Mouse (Mus musculus): Measurements from ENCODE around the gene Wrap53. TPM values are rescaled to one million over a fixed set of nuclear protein-coding genes. Genes with fewer than 3 reads are reported as not detected.
A peak's percentile ranks its signal among the peaks of the same experiment; 100 is the strongest.
"Not testable (repeated sequence)": the region's sequence is repeated elsewhere in the genome, so short reads cannot be mapped to it uniquely, and the experiment has no call there.

Gene Wrap53
- total RNA-seq (2014; rRNA removed; ENCODE audit: low replicate concordance) (12.4 and 18.7 TPM in 2 replicates), polyA plus RNA-seq (2015; fragmentation: Nextera tagmentation; extraction: Ambion mirVana) (6.7 and 7.8 TPM in 2 replicates)

DNA sequence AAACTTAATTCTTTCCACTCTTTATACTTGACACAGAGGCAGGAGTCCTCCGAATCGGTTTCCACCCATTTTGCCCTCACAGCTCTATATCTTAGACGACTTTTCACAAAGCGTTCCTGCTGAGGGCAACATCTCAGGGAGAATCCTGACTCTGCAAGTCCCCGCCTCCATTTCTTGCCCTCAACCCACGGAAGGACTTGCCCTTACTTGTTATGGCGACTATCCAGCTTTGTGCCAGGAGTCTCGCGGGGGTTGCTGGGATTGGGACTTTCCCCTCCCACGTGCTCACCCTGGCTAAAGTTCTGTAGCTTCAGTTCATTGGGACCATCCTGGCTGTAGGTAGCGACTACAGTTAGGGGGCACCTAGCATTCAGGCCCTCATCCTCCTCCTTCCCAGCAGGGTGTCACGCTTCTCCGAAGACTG, at the start of gene Wrap53, which contains the start of gene Trp53:
Gene Wrap53 (minus strand): TSS at position 165 of the 424 bp plus-strand sequence.
Gene Trp53 (plus strand): TSS at position 269 of the 424 bp plus-strand sequence.
- H3K9me3 ChIP-seq (replicated peaks; ENCODE audit: control insufficient read depth, low read length) = no peaks in the 10 kb centered on the region
- DNase-seq (ENCODE audit: low spot score) = peak; percentile 97
- TF ChIP-seq CTCF (IDR thresholded peaks at IDR 0.05; ENCODE audit: low read depth) (no peak), EP300 (IDR thresholded peaks at IDR 0.05; ENCODE audit: low read depth) (peak; percentile 56; the same call in 1 of the 2 replicates)
- peak within 1 kb of the TSS; percentile 77 for H3K9ac ChIP-seq (replicated peaks; ENCODE audit: low read depth, low read length)
- peak within 1 kb of the TSS; percentile 98 for H3K4me2 ChIP-seq (ENCODE audit: low read depth, low read length)
- peak within 1 kb of the TSS; percentile 98 for H3K27ac ChIP-seq (ENCODE audit: low read depth)
- H3K36me3 ChIP-seq (replicated peaks; ENCODE audit: control insufficient read depth, insufficient read depth, low read length) = no peaks in the 10 kb centered on the region; the same call in none of the 2 replicates
- peak; percentile 69 for ATAC-seq (ENCODE audit: insufficient read depth, low read depth)
- H3K4me3 ChIP-seq (ENCODE audit: low read depth, low read length) = peak within 1 kb of the TSS; percentile 72
- peaks cover 20% of the 10 kb centered on the region; the same call in 1 of the 2 replicates for H3K4me1 ChIP-seq (ENCODE audit: control insufficient read depth, insufficient read depth)
- no peaks in the 10 kb centered on the region for H3K27me3 ChIP-seq (ENCODE audit: control insufficient read depth, insufficient read depth, low read length)
- WGBS = under 1% methylated on average over 13 of the region's 13 CpGs

DNA sequence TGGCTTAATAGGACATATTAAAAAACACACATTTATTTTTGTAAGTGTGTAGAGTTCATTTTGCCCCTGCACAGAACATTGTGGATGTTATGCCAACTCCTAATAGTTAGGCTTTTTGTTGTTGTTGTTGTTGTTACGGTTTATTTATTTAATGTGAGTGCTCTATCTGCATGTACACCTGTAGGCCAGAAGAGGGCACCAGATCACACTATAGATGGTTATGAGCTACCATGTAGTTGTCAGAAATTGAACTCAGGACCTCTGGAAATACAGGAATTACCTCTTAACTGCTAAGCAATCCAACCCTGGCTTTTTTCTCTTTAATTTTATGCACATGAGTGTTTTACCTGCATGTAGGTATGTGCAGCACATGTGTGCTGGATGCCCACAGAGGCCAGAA, 49.7 kb upstream of the Wrap53 start:
- H3K9ac ChIP-seq (replicated peaks; ENCODE audit: low read depth, low read length) = no peak overlapping the region
- WGBS = 60% methylated on average over 1 of the region's 1 CpGs
- H3K9me3 ChIP-seq (replicated peaks; ENCODE audit: control insufficient read depth, low read length) = no peaks in the 10 kb centered on the region
- H3K4me2 ChIP-seq (ENCODE audit: low read depth, low read length) = no peak overlapping the region
- DNase-seq (ENCODE audit: low spot score) (no peak), ATAC-seq (ENCODE audit: insufficient read depth, low read depth) (no peak)
- H3K4me3 ChIP-seq (ENCODE audit: low read depth, low read length) = no peak overlapping the region
- no peak overlapping the region for H3K27ac ChIP-seq (ENCODE audit: low read depth)
- no peaks in the 10 kb centered on the region for H3K27me3 ChIP-seq (ENCODE audit: control insufficient read depth, insufficient read depth, low read length)
- peaks cover 10% of the 10 kb centered on the region for H3K4me1 ChIP-seq (ENCODE audit: control insufficient read depth, insufficient read depth)
- TF ChIP-seq EP300 (IDR thresholded peaks at IDR 0.05; ENCODE audit: low read depth) (no peak), CTCF (IDR thresholded peaks at IDR 0.05; ENCODE audit: low read depth) (peak; percentile 47)
- no peaks in the 10 kb centered on the region for H3K36me3 ChIP-seq (replicated peaks; ENCODE audit: control insufficient read depth, insufficient read depth, low read length)

DNA sequence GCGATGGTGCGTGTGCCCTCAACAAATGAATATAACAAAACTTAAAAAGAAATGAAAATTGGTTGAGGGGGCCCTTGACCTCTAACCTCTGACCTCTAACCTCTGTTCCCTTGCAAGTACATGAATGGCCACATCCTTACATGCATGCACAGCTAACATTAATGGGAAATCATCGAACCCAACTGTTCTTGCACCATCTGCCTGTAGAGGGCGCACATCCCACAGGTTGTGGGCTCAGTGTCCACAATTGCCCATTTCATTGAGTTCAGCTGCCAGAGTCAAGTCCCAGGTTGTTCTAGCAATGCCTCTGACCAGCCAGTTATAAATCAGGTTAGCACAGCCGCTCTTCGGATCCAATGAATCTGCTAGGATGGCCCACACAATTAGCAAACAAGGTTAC, 48.2 kb upstream of the Wrap53 start:
- no peaks in the 10 kb centered on the region for H3K4me1 ChIP-seq (ENCODE audit: control insufficient read depth, insufficient read depth)
- no peaks in the 10 kb centered on the region for H3K27me3 ChIP-seq (ENCODE audit: control insufficient read depth, insufficient read depth, low read length)
- H3K4me3 ChIP-seq (ENCODE audit: low read depth, low read length) = no peak overlapping the region
- no peak overlapping the region for H3K4me2 ChIP-seq (ENCODE audit: low read depth, low read length)
- no peak for TF ChIP-seq EP300 (IDR thresholded peaks at IDR 0.05; ENCODE audit: low read depth)
- TF ChIP-seq CTCF (IDR thresholded peaks at IDR 0.05; ENCODE audit: low read depth) = peak; percentile 91
- H3K9ac ChIP-seq (replicated peaks; ENCODE audit: low read depth, low read length) = no peak overlapping the region
- no peak for ATAC-seq (ENCODE audit: insufficient read depth, low read depth)
- peak; percentile 48 for DNase-seq (ENCODE audit: low spot score)
- H3K27ac ChIP-seq (ENCODE audit: low read depth) = no peak overlapping the region
- no peaks in the 10 kb centered on the region for H3K36me3 ChIP-seq (replicated peaks; ENCODE audit: control insufficient read depth, insufficient read depth, low read length)
- no peaks in the 10 kb centered on the region for H3K9me3 ChIP-seq (replicated peaks; ENCODE audit: control insufficient read depth, low read length)
- 34% methylated on average over 6 of the region's 6 CpGs for WGBS

DNA sequence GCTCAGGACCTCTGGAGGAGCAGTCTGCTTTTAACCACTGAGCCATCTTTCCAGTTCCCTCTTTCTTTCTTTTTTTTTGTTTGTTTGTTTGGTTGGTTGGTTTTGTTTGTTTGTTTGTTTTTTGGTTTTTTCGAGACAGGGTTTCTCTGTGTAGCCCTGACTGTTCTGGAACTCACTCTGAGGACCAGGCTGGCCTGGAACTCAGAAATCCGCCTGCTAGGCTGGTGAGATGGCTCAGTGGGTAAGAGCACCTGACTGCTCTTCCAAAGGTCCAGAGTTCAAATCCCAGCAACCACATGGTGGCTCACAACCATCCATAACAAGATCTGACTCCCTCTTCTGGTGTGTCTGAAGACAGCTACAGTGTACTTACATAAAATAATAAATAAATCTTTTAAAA, 44.3 kb upstream of the Wrap53 start:
- H3K9ac ChIP-seq (replicated peaks; ENCODE audit: low read depth, low read length); H3K4me3 ChIP-seq (ENCODE audit: low read depth, low read length); H3K27ac ChIP-seq (ENCODE audit: low read depth); H3K36me3 ChIP-seq (replicated peaks; ENCODE audit: control insufficient read depth, insufficient read depth, low read length); DNase-seq (ENCODE audit: low spot score); H3K27me3 ChIP-seq (ENCODE audit: control insufficient read depth, insufficient read depth, low read length); ATAC-seq (ENCODE audit: insufficient read depth, low read depth); H3K4me2 ChIP-seq (ENCODE audit: low read depth, low read length); H3K9me3 ChIP-seq (replicated peaks; ENCODE audit: control insufficient read depth, low read length): not testable (repeated sequence)
- WGBS = 87% methylated on average over 2 of the region's 2 CpGs
- peaks cover 11% of the 10 kb centered on the region for H3K4me1 ChIP-seq (ENCODE audit: control insufficient read depth, insufficient read depth)

DNA sequence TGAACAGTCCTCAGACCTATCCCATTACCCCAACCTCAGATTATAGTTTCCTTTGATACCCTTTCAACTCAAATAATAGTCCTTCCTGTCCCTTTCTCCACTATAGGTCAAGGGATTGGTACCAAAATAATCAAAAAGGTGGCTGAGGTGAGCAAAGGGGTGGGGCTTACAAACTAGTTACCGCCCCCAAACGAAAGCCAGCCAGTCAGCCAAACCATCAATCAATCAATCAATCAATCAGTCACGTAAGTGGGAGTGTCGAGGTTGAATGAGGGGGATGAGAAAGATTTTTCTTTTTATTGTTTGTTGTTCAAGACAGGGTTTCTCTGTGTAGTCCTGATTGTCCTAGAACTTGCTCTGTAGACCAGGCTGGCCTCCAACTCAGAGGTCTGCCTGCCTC, 43.0 kb upstream of the Wrap53 start:
- DNase-seq (ENCODE audit: low spot score) (no peak), ATAC-seq (ENCODE audit: insufficient read depth, low read depth) (no peak)
- H3K4me3 ChIP-seq (ENCODE audit: low read depth, low read length) = no peak overlapping the region
- no peak overlapping the region for H3K4me2 ChIP-seq (ENCODE audit: low read depth, low read length)
- no peaks in the 10 kb centered on the region for H3K27me3 ChIP-seq (ENCODE audit: control insufficient read depth, insufficient read depth, low read length)
- TF ChIP-seq EP300 (IDR thresholded peaks at IDR 0.05; ENCODE audit: low read depth) = no peak
- no peak for TF ChIP-seq CTCF (IDR thresholded peaks at IDR 0.05; ENCODE audit: low read depth)
- no peaks in the 10 kb centered on the region for H3K36me3 ChIP-seq (replicated peaks; ENCODE audit: control insufficient read depth, insufficient read depth, low read length)
- H3K9ac ChIP-seq (replicated peaks; ENCODE audit: low read depth, low read length) = no peak overlapping the region
- H3K27ac ChIP-seq (ENCODE audit: low read depth) = no peak overlapping the region
- peaks cover 11% of the 10 kb centered on the region for H3K4me1 ChIP-seq (ENCODE audit: control insufficient read depth, insufficient read depth)
- no peaks in the 10 kb centered on the region for H3K9me3 ChIP-seq (replicated peaks; ENCODE audit: control insufficient read depth, low read length)
- 69% methylated on average over 4 of the region's 4 CpGs for WGBS

DNA sequence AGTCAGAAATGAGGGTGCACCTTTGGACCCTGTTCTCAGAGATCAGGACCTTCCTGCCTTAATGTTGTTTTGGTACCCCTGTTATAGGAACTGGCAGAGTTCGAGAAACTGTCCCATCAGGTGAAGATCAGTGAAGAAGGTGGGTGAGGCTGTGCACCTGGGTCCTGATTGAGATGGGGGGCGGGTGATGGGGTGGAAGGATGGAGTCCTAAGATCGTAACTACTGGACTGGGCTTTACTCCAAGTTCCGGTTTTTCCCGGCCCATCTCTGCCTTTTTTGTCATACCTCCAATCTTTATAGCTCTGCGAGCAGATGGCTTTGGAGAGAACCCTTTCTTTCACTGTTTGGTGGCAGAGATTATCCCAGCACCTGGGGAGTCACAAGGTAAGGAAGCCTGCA, 42.4 kb upstream of the Wrap53 start:
- 38% methylated on average over 6 of the region's 6 CpGs for WGBS
- no peak for ATAC-seq (ENCODE audit: insufficient read depth, low read depth)
- Histone ChIP-seq H3K4me1 (ENCODE audit: control insufficient read depth, insufficient read depth) (peaks cover 11% of the 10 kb centered on the region), H3K9me3 (replicated peaks; ENCODE audit: control insufficient read depth, low read length) (no peaks in the 10 kb centered on the region), H3K9ac (replicated peaks; ENCODE audit: low read depth, low read length) (peak overlapping the region; percentile 76), H3K4me3 (ENCODE audit: low read depth, low read length) (peak overlapping the region; percentile 71), H3K4me2 (ENCODE audit: low read depth, low read length) (peak overlapping the region; percentile 80), H3K27me3 (ENCODE audit: control insufficient read depth, insufficient read depth, low read length) (no peaks in the 10 kb centered on the region), H3K36me3 (replicated peaks; ENCODE audit: control insufficient read depth, insufficient read depth, low read length) (no peaks in the 10 kb centered on the region), H3K27ac (ENCODE audit: low read depth) (peak overlapping the region; percentile 58; the same call in 1 of the 2 replicates)
- no peak for DNase-seq (ENCODE audit: low spot score)
- TF ChIP-seq CTCF (IDR thresholded peaks at IDR 0.05; ENCODE audit: low read depth) = no peak
- TF ChIP-seq EP300 (IDR thresholded peaks at IDR 0.05; ENCODE audit: low read depth) = no peak

Data from heart, postnatal 0 days (tissue).